Mouse (Mus musculus) ES-CJ7 (cell line): ENCODE measurements around the gene Hoxd9.

Experiments
- DNase-seq: peaks from one replicate; pipeline ENCODE4 v3.0.0; 2011; ENCODE audit warnings: low read depth, low spot score

Gene Hoxd9

DNA sequence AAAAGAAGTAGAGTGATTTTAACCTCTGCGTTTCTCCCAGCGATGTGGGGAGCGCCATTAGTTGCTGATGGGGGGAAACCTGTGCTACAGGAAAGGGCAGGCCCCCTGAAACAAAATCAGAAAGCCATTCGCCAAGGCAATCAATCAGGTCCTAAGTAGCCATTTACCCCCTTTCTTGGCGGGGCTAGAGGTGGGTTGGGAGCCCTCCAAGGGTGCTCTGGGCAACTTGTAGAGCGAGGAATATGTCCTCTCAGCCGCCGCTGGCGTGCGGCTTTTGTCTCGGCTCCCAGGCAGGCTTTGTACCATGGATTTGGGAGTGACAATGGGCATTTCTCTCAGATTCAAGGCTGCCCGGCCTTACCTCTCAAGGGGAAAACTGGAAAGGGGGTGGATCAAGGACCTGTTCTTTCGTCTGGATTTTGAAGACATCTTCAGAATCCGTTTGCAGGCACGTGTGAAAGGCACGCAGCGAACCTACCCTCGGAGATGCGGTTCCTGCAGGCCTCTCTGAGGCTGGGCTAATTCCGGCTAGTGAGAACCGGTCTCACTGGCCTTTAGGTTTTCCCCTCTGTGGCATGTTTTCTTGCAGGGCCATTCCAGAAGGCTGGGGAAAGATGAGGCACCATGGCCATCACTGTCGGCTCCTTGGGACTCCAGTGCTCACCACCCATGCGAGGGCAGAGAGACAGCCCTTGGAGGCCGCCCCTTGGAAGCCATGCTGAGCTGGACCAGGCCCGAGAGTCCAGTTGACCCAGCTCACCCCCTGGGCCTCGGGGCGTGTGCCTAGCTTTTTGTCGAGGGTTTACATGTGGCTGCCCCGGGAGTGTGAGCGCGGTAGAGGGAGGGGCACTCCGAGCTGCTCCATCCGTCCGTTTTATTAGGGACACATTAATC lies 838 bp upstream of the Hoxd9 start:
- DNase-seq = no peak

DNA sequence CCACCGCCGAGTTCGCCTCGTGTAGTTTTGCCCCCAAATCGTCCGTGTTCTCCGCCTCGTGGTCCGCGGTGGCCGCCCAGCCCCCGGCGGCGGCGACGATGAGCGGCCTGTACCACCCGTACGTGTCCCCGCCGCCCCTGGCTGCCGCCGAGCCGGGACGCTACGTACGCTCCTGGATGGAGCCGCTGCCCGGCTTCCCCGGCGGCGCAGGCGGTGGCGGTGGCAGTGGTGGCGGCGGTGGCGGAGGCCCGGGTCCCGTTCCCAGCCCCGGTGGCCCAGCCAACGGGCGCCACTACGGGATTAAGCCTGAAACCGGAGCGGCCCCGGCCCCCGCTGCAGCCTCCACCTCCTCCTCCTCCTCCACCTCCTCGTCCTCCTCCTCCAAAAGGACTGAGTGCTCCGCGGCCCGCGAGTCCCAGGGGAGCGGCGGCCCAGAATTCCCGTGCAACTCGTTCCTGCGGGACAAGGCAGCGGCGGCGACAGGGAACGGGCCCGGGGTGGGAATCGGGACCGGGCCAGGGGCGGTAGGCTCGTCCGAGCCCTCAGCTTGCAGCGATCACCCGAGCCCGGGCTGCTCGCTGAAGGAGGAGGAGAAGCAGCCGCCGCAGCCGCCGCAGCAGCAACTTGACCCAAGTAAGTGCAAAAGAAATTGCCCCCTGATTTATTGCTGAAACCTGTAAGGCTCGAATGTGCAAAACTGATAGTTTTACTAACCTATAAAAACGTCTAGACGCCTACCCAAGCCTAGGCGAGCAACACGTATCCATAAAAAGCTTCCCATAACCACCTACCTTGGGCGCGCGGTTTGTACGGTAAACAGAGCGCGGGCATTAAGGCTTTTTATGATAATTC lies 900 bp downstream of the Hoxd9 start:
- DNase-seq = no peak

DNA sequence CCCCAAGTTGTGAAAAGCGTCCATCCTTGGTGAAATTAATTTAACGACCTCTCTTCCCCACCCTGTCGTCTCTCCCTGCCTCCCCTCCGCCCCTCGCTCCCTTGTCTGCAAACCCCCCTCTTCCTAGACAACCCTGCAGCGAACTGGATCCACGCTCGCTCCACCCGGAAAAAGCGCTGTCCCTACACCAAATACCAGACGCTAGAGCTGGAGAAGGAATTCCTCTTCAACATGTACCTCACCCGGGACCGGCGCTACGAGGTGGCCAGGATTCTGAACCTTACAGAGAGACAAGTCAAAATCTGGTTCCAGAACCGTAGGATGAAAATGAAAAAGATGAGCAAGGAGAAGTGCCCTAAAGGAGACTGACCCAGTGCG lies 1.5 kb downstream of the Hoxd9 start:
- DNase-seq = no peak

DNA sequence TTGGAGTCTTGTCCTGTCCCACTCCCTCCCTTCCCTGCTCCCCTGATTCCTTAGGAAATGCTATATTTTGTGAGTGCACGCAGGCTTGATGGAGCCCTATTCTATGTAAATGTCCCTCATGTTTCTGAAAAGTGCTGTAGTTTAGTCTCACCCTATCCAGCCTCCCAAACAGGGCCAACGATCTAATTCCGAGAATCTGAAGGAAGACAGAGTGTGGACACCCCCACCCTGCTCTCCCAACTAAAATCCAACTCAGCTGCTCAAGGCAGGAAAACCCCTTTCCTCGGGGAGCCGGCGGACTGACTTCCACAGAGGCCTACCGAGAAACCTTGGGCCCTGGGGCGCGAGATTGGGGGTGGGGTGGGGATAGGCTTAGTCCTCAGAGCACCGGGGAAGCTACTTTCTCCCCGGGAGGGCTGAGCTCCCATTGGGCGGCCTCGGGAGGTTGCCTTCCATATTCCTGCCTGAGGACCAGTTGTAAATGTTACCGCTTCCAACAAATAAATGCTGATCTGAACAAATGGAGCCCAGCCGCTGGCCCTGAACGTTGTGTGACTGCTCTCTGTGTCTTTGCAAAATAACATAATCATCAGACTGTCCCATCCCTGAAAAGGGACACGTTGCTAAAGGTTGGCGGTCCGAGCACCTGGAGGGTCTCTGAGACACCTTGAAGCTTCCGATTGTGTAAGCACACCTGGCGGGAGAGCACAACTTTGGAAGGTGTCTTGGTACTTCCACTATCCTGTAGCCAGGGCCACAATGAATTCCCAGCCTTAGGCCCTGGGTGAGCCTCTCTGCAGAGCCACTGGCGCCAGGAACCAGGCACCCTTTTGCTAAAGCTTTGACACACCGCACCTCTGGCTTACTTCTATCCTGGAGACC lies 2.4 kb downstream of the Hoxd9 start:
- peak; percentile 66 for DNase-seq

DNA sequence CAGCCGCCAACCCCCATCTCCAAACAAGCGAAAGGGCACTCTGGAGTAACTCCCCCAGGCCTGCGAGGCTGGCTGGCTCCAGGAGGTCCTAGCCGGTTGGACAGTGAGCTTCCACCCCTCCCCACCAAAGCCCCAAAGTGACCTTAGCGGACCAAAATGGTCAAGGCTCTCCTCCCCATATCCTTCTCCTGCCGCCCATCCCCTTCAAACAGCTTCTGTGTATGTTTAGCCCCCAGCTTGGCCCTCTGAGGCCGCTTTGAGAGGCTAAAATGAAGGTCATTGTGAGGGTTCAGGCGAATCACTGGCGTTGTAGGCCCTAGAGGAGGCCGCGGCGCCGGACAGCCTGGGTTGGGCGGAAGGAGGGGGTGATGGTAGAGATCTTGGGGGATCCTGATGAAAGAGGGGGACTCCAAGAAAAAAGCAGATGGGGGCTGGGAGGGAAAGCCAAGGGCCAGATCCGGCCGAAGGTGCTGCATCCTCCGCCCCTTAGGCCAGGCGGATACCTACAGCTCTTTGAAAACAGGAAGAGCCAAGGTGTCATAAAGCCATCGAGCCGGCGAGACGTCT lies 3.1 kb downstream of the Hoxd9 start:
- DNase-seq = no peak

DNA sequence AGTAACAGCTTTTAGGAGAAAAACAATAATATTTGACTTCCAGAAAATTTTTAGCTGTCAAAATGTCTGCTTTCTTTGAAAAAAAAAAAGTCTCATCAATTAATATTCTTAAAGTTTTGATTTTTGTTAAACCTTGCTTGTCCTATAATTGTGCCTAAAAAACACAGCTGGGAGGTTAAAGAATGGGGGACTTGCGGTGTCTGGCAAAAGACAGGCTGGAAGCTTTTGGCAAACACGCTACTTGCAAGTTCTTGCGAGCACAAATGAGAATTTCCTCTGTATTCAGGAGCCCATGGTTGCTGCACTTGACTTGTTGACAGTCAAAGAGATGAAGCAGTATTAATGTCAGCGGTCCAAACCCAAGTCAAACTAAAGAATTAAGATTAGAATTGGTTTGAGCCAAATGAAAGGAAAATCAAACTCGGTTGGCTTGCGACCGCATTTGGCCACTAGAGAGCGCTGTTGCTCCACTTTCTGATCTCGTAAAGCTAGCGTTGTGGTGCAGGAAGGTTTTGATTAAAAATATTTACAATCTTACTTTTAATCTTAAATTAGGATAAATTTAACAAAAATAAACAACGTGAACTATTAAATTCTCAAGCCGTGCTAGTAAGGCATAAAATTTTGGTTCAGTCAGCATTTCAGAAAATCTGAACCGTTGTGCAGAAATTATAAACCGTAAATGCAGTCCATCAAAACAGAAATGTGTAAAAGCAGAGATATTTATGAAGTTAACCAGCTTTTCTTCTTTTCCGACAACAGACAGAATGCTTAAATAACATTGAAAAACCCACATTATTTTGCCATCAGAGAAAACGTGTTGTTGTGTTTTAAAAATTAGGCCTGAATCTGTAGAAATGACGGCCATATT lies 4.7 kb downstream of the Hoxd9 start:
- peak; percentile 60 for DNase-seq

DNA sequence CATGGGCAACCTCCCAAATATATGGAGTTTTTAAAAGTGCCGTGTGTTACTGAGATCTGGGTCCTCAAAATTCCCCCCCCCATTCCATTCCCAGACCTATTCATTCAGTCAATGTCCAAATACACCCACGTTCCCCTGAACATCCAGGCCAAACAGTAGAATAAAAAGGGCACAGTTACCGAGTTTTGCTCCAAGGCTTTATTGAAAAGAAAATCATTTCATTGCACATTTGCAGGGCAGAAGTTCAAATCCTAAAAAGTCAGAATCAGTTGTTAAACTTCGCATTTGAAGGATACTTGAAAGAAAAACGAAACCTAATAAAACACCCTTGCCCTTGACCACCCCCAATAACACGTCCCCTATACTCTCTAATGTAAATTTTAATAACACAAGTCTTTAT lies 5.3 kb downstream of the Hoxd9 start:
- DNase-seq = no peak

DNA sequence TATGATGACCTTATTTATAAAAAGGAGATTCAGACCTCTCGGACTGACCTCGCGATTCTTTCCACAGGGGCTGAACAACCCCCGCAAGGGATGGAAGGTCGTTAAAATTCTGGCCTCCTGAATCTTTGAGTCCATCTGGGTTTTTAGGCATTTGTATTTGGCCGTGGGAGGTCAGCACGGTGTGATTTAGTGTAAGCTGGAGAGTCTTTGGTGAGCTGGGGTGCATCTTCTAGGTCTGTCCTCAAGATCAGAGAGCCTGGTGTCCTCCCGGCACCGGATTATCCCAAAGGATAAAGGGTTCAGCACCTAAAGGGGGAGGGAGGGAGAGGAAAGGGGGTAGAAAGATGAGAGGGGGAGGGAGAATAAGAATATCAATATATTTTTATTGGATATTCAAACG lies 5.8 kb downstream of the Hoxd9 start:
- no peak for DNase-seq

DNA sequence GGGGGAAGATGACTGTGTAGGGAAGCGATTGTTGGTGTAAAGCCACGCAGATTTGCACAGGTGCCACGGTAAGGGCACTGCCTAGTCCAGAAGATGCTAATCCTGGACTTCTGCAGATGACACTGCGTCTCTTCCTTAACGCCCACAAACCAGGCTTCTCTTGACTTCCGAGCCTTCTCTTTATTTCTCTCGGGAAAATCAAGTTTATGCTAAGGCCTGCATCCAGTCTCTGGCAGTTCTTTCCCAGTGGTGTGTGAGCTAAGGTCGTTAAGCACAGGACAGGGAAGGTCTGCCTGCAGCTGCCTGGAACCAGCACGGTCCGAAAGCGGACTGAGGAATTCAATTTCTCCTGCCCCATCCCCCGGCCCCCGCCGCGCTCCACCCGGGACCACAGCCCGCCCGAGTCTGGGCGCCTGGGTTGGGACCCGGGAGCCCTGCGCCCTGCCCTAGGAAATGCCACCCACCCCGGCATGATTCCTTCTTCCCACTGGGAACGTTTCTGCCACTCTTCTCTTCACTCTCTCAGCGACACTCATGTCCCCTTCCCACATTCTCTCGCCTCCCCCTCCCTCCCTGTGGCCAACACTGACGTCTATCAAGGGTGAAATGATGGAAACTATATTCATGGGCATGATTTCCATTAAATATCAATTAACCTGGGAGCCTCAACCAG lies 6.3 kb downstream of the Hoxd9 start:
- DNase-seq = no peak

DNA sequence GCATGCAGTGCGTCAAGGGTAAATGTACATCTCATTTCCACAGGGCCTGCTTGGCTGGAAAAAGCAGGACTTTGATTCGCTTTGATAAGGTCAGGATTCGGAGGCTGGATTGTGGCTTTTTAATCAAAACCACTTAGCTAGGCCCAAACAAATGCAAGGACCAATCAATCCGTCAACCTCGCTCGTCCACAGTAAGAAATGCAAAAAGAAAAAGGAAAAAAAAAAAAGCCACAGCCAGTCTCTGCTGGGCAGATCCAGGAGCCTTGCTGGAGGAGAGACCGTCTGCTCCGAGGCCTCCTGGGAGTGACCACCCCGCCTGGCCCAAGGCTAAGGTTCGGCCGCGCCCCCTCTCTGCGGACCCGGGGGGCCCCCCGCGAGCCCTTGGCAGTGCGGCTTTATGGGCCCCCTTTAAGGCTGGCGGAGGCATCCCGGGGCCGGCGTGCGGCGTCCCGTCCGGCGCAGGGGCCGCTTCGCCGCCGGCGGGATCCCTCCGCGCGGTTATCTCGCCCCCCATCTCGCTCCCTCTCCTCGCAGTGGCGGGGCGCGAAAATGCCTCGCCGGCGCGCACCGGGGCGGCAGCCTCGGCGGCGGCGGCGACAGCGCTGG lies 7.0 kb downstream of the Hoxd9 start, which contains the start of gene Hoxd8:
Gene Hoxd8 (plus strand): TSS at position 223 of the 606 bp plus-strand sequence.
- peak; percentile 67 for DNase-seq

DNA sequence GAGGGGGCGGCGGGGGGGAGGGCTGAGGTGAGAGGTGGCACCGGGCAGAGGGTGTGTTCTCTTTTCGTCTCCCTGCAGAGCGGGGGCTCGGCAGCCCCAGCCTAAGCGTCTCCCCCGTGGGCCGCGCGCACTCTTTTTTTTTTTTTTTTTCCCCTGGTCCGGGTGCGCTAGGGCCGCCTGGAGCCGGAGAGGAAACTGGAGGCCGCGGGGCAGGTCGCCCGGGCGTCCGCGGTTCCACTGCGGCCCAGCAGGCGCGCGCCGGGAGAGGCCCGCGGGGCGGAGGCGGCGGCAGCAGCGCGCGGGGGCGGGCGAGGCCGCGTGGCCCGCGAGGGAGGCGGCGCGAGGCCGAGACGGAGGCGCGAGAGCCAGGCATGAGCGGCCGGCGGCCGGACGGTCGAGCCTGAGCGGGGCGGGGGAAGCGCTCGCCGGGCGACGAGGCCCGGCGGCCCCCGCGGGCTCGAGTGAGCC lies 7.5 kb downstream of the Hoxd9 start:
- no peak for DNase-seq

DNA sequence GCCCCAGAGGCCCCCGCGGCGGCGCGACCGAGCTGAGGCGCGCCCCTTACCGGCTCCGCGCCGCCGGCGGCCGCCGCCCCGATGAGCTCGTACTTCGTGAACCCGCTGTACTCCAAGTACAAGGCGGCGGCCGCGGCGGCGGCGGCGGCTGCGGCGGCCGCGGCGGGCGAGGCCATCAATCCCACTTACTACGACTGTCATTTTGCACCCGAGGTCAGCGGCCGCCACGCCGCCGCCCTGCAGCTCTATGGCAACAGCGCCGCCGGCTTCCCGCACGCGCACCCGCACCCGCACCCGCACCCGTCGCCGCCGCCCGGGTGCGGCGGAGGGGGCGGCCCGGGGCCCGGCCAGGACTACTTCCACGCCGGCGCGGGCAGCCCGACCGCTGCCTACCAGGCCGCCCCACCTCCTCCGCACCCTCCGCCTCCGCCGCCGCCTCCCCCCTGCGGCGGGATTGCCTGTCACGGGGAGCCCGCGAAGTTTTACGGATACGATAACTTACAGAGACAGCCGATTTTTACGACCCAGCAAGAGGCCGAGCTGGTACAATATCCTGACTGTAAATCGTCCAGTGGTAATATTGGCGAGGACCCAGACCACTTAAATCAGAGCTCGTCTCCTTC lies 8.1 kb downstream of the Hoxd9 start:
- DNase-seq = no peak

DNA sequence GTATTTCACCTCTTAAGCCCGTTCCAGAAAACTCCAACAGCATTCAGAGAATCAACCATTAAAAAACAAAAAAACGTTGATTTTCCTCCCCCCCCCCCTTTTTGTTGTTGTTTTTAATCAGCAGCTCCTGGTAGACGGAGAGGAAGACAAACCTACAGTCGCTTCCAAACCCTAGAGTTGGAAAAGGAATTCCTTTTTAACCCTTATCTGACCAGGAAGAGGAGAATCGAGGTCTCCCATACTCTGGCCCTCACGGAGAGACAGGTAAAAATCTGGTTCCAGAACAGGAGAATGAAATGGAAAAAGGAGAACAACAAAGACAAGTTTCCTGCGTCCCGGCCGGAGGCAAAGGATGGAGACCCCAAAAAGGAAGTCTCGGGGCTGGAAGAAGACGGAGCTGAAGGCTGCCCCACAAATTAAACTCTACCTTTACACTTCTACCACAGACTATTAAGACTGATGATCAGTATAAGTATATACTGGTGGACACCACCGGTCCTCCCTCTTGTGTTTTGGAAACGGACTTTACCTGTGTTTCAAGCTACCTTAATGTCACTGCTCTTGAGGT lies 8.9 kb downstream of the Hoxd9 start:
- DNase-seq = no peak

DNA sequence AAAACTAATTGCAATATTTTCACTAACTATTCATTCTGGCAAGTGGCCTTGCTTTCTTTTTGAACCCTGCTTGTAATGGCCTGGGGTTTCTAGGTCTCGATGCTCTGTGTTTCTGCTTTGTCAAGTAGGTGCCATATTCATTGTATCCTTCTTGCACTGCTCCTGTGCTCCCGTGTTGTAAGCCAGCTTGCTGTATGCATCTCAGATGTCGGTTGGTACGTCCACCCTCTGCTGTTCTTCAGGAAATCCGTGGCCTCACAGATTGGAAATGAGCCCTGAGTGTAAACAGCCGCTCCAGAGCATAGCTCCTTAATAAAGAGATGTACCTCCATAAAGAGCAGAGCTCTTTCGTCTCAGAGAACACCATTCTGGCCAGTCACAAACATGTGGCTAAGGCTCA lies 10.1 kb downstream of the Hoxd9 start:
- no peak for DNase-seq

DNA sequence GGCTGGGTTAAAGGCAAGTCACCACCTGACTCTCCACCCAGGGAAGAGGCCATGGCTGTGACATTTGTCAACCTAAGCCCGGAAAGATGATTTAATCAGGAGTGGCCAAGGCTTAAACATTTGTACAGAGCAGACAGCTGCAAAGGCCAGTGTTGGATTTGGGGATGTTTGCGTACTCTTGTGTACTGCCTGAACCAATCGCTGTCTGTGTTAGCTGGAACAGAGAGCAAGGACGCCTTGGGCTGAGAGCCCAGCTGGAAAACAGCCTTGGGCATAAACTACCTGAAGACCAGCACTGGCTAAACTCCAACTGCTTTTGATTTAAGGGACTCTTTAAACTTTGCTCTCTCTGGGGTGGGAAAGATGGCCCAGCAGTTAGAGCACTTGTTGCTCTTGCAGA lies 11.1 kb downstream of the Hoxd9 start:
- no peak for DNase-seq

DNA sequence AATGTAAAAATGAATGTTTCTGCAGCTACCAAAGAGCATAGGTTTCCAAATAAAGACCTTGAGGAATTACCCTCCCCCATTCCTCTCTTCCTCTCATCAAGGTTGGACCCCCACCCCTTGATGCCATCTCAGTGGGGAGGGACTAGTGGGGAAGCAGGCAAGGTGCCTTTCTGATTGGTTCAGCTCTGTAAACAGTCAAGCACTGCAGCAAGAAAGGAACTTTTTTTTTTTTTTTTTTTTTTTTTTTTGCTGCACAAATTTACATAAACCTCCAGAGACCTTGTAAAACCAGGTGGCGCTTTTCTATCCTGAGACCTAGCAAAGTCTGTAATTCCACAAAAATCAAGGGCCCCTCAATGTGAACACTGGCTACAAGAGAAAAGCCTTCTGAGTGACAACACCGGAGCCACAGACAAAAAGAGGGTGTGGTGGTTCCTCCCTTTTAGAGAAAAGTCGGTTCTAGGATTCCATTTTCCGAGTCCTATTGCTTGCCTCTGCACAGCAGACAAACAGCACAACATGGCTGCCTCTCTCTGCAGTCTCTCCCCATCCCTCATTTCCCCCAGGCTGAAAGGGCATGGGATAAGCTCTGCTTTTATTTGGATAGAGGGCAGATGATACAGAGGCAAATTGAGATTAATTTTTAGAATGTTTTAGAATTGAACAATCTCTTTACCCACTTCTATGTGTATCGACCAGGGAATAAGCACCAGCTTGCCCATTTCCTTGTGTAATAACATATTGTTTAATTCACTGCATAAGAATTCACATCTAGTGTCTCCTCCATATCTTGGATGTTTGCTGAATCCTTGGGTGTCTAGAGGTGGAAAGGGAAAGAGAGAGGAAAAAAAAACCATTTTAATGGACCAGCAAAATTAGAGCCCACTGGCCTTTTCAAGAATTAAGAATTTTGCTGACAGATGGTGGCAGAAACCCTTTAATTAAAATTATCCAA lies 12.2 kb downstream of the Hoxd9 start:
- no peak for DNase-seq

DNA sequence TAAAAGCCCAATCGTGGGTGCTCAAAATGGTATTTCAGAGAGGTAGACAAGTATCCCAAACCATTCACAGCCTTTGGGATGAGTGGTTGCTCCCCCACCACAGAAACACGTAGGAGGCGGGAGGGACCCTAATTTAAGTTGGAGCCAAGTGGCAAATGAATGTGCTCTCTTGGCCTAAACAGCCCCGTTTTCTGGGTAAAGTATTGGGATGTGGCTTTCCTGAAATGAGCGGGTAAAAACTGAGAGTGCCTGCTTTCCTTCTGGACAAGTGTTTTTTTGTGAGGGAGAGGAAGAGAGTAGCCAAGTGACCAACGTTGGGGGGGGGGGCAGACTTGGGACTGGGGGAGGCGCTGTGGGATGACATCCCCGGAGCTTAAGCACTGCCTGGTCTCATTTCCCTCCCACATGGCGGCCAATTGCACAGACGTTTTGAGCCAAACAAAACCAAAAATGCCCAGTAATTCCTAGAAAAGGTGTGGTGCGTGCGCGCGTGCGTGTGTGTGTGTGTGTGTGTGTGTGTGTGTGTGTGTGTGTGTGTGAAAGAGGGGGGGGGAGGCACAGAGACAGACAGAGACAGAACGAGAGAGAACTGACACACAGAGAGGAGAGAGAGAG lies 13.5 kb downstream of the Hoxd9 start:
- no peak for DNase-seq
